Mouse (Mus musculus) megakaryocyte, embryonic 14.5 days (primary cell): ENCODE measurements around the gene Os9.

Experiments used
- FLI1 ChIP-seq: IDR thresholded peaks from 2 replicates; pipeline ENCODE4 v1.6.1; 2012; ENCODE audit warnings: low read length, inconsistent platforms, mixed read lengths
- GATA1 ChIP-seq: IDR thresholded peaks from 3 replicates; pipeline ENCODE4 v1.6.1; 2012; ENCODE audit warnings: mixed read lengths, low read length, inconsistent platforms, borderline replicate concordance

DNA sequence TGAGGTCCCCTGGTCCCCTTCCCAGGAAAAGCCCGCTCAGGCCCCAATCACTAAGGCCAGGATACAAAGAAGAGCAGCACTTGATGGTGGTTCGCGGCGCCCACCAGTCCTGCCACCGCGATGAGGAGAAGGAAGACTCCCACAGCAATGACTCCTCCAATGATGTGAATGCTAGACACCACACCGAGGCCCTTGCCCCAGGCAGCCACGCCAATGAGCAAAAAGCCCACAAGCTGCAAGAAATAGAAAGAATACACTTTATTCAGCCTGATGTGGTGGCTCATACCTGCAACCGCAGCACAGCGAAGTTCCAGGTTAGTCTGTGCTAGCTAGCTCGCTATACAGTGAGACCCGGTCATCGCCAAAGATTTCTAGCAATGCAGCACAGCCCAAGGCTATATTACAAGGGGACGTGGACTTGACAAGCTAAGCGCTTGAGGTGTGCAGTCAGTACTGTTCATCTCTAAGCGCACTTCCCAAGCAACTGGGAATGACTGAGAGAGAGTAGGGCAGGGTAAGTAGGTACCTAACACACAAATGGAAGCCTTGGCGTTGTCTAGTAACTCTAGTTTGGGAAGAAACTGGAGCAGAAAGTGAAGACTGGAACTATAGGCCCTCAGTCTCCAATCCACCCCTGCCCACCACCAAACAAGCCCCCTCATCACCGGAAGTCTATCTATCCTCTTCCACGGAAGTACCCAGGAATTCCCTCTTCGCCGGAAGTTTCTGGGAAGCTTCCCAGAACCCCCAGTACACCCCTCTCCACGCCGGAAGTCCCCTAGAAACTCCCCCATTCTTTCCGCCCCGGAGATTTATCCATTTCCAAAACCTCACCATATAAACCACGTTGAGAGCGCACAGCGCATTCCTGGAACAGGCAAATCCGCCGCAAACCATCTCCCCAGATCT is 51.4 kb downstream of the Os9 start:
- no peak for TF ChIP-seq GATA1
- no peak for TF ChIP-seq FLI1
